Comparison of ENCODE assay signal across 8 mouse cellular contexts in the genomic region with DNA sequence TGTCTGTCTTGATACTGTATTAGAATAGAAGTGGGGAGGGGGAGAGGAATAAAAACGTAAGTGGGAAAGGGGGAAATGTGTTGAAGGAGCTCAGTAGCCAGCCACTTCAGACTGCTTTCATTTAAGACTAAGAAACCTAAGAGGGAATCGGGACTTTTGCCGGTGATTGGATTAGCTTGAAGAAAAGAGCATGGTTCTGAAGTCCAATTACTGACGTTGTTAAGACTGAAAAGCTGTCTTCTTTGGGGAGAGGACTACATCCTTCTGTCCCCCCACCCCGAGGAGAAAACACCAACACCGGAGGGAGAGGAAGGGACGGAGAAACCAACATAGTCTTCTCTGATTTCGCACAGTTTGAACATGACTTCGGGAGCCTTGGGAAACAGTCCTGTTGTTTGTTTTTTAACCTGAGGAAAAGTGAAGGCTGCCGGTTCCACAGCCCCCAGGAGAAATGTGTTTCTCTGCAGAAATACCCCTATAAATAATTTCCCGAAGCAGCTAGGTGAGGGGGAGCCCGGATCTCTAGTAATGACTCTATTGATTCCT. TPM values are rescaled to one million over a fixed set of nuclear protein-coding genes. Genes with fewer than 3 reads are reported as not detected.
DNase-seq lines count a peak whose midpoint lies in the region; ATAC-seq and TF ChIP-seq lines count a peak whose summit lies in the region.

No protein-coding gene starts in this region.

- ATAC-seq in hindbrain, embryonic 12.5 days (ENCODE audit: low FRiP score) = 0 out of 2 replicates have a peak, but pooled peaks have one; percentile 4
- no peak for ATAC-seq in midbrain, embryonic 12.5 days (ENCODE audit: low FRiP score, low read depth)

- DNase-seq in adrenal gland, postnatal 14 days = peak; percentile 21
- DNase-seq in adrenal gland, postnatal 36 days = no peak
- no peak for DNase-seq in testis, postnatal 14 days (ENCODE audit: low spot score)
- DNase-seq in left cerebral cortex, postnatal 25 days (ENCODE audit: low spot score in 2 of 2) = no peak
- no peak for DNase-seq in frontal cortex, postnatal 14 days (ENCODE audit: low spot score in 2 of 2)

- peaks cover 7% of the 10 kb centered on the region for H3K4me1 ChIP-seq in testis, adult 2 months (ENCODE audit: control insufficient read depth, insufficient read depth, low read length)
- peaks cover 46% of the 10 kb centered on the region for H3K4me1 ChIP-seq in hindbrain, embryonic 12.5 days
- H3K4me1 ChIP-seq in midbrain, embryonic 12.5 days = peaks cover 46% of the 10 kb centered on the region

- 0% methylated on average over 12 of the region's 12 CpGs for WGBS in hindbrain, embryonic 12.5 days
- WGBS in midbrain, embryonic 12.5 days = 0% methylated on average over 12 of the region's 12 CpGs

- TF ChIP-seq POLR2A in testis, adult 2 months (IDR thresholded peaks at IDR 0.05; ENCODE audit: control insufficient read depth, low read depth, low read length) = no peak

- H3K4me2 ChIP-seq in hindbrain, embryonic 12.5 days (replicated peaks) = peak overlapping the region; percentile 98
- H3K4me2 ChIP-seq in midbrain, embryonic 12.5 days (replicated peaks) = peak overlapping the region; percentile 75

- H3K9ac ChIP-seq in hindbrain, embryonic 12.5 days = peak overlapping the region; percentile 79
- peak overlapping the region; percentile 68 for H3K9ac ChIP-seq in midbrain, embryonic 12.5 days (replicated peaks)

- no peaks in the 10 kb centered on the region for H3K27me3 ChIP-seq in testis, adult 2 months (ENCODE audit: control insufficient read depth, insufficient read depth, low read length)
- H3K27me3 ChIP-seq in hindbrain, embryonic 12.5 days = no peaks in the 10 kb centered on the region
- H3K27me3 ChIP-seq in midbrain, embryonic 12.5 days = peaks cover 17% of the 10 kb centered on the region

- H3K36me3 ChIP-seq in testis, adult 2 months (ENCODE audit: control insufficient read depth, insufficient read depth, low read length) = no peaks in the 10 kb centered on the region
- no peaks in the 10 kb centered on the region for H3K36me3 ChIP-seq in hindbrain, embryonic 12.5 days
- H3K36me3 ChIP-seq in midbrain, embryonic 12.5 days = no peaks in the 10 kb centered on the region

- H3K9me3 ChIP-seq in hindbrain, embryonic 12.5 days (replicated peaks) = no peaks in the 10 kb centered on the region
- no peaks in the 10 kb centered on the region for H3K9me3 ChIP-seq in midbrain, embryonic 12.5 days

- no peak for TF ChIP-seq CTCF in testis, adult 2 months (IDR thresholded peaks at IDR 0.05; ENCODE audit: control insufficient read depth, insufficient read depth, insufficient replicate concordance, low read depth, low read length)

- intact Hi-C loops in left cerebral cortex, postnatal 25 days (cut with DNase I) = loop anchor here (2.0 to 5.0 kb wide), 2 partner anchors 172 to 420 kb away; no protein-coding TSS in a partner anchor

- no peak overlapping the region for H3K27ac ChIP-seq in testis, adult 2 months (ENCODE audit: control insufficient read depth, insufficient read depth, low read depth, low read length)
- H3K27ac ChIP-seq in hindbrain, embryonic 12.5 days = peak overlapping the region; percentile 81
- peak overlapping the region; percentile 84 for H3K27ac ChIP-seq in midbrain, embryonic 12.5 days (replicated peaks)

- H3K4me3 ChIP-seq in testis, adult 2 months (ENCODE audit: control insufficient read depth, low read depth, low read length) = peak overlapping the region; percentile 59
- H3K4me3 ChIP-seq in hindbrain, embryonic 12.5 days = peak overlapping the region; percentile 57
- H3K4me3 ChIP-seq in midbrain, embryonic 12.5 days = peak overlapping the region; percentile 55

RNA-seq across cellular contexts. Expression of a gene that starts 0.6 kb away (rescaled TPM):
- 6.1 and 10.2 TPM in 2 replicates for total RNA-seq in adrenal gland, postnatal 14 days (2021)
- 1 to 10 TPM; 5.9 to 7.4 TPM for total RNA-seq in adrenal gland, postnatal 36 days (2021)
- polyA plus RNA-seq in testis, adult 2 months (2012; rRNA removed) = 0.56 and 0.71 TPM in 2 replicates
- polyA plus RNA-seq in hindbrain, embryonic 12.5 days (2016; fragmentation: Nextera tagmentation; extraction: Ambion mirVana) = 13.6 and 14.1 TPM in 2 replicates
- 12.5 and 12.8 TPM in 2 replicates for polyA plus RNA-seq in midbrain, embryonic 12.5 days (2016; fragmentation: Nextera tagmentation; extraction: Ambion mirVana)
- 1 to 10 TPM; 5.5 to 6.2 TPM for total RNA-seq in left cerebral cortex, postnatal 25 days (2021)

RNA-seq across cellular contexts. Expression of a gene that starts 50.4 kb away (rescaled TPM):
- total RNA-seq in adrenal gland, postnatal 14 days (2021) = 15.7 and 19.3 TPM in 2 replicates
- total RNA-seq in adrenal gland, postnatal 36 days (2021) = 10 to 100 TPM; 13.8 to 14.5 TPM
- 4.5 and 5.2 TPM in 2 replicates for polyA plus RNA-seq in testis, adult 2 months (2012; rRNA removed)
- 13.6 and 14.9 TPM in 2 replicates for polyA plus RNA-seq in hindbrain, embryonic 12.5 days (2016; fragmentation: Nextera tagmentation; extraction: Ambion mirVana)
- polyA plus RNA-seq in midbrain, embryonic 12.5 days (2016; fragmentation: Nextera tagmentation; extraction: Ambion mirVana) = 15.8 and 16.9 TPM in 2 replicates
- 10 to 100 TPM; 13.2 to 13.3 TPM for total RNA-seq in left cerebral cortex, postnatal 25 days (2021)

RNA-seq across cellular contexts. Expression of a gene that starts 51.6 kb away (rescaled TPM):
- 7.4 and 8.7 TPM in 2 replicates for total RNA-seq in adrenal gland, postnatal 14 days (2021)
- total RNA-seq in adrenal gland, postnatal 36 days (2021) = 1 to 10 TPM; 6.3 to 8.8 TPM
- polyA plus RNA-seq in testis, adult 2 months (2012; rRNA removed) = 0.34 and 0.64 TPM in 2 replicates
- 13.9 and 15.5 TPM in 2 replicates for polyA plus RNA-seq in hindbrain, embryonic 12.5 days (2016; fragmentation: Nextera tagmentation; extraction: Ambion mirVana)
- polyA plus RNA-seq in midbrain, embryonic 12.5 days (2016; fragmentation: Nextera tagmentation; extraction: Ambion mirVana) = 12.8 and 14.0 TPM in 2 replicates
- total RNA-seq in left cerebral cortex, postnatal 25 days (2021) = 1 to 10 TPM; 9.3 to 9.6 TPM
